Mouse (Mus musculus): ENCODE data around the gene Coro1b. TPM values are rescaled to one million over a fixed set of nuclear protein-coding genes. Genes with fewer than 3 reads are reported as not detected.
A peak's percentile ranks its signal among the peaks of the same experiment; 100 is the strongest.

Gene Coro1b
- polyA plus RNA-seq, 1 experiment = 238 TPM

DNA sequence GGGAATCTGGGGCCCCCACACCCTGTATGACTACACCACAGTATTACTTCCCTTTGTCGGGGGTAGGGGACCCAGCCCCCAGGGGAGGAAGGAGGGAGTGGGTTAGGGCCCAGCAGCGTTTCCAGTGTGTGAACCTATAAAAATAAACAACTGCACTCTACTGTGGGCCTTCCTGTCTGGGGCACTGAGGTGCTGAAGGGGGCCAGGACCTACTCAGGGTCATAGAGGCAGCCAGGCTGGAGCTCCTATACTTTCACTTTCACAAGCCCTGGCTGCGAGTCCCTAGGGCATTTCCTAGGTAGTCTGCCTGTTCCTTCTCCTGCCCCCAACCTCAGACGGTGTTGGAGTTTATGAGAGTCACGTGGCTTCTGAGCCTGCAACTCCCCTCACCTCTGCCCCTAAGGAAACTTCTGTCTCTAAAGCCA, 34.6 kb upstream of the Coro1b start:
- H3K4me3 ChIP-seq = no peak overlapping the region
- H3K27me3 ChIP-seq (ENCODE audit: control insufficient read depth, insufficient read depth, insufficient read length) = no peaks in the 10 kb centered on the region
- H3K36me3 ChIP-seq (ENCODE audit: control insufficient read depth, insufficient read depth) = peaks cover 23% of the 10 kb centered on the region
- no peak overlapping the region for H3ac ChIP-seq (ENCODE audit: control insufficient read depth, insufficient read length)
- no peak for TF ChIP-seq E2F4 (IDR thresholded peaks at IDR 0.05; ENCODE audit: insufficient read depth)
- no peak for TF ChIP-seq TCF3 (IDR thresholded peaks at IDR 0.05; ENCODE audit: insufficient read length, low read depth)
- TF ChIP-seq USF1 (IDR thresholded peaks at IDR 0.05; ENCODE audit: low read depth) = peak; percentile 9
- no peak for TF ChIP-seq CEBPB (IDR thresholded peaks at IDR 0.05; ENCODE audit: insufficient read depth, poor library complexity, severe bottlenecking)
- TF ChIP-seq TCF12 (IDR thresholded peaks at IDR 0.05; ENCODE audit: insufficient read depth, poor library complexity, severe bottlenecking) = no peak
- peak overlapping the region; percentile 59 for H3K4me2 ChIP-seq (ENCODE audit: low read depth)
- no peaks in the 10 kb centered on the region for H3K79me2 ChIP-seq (ENCODE audit: control insufficient read depth, insufficient read depth)

DNA sequence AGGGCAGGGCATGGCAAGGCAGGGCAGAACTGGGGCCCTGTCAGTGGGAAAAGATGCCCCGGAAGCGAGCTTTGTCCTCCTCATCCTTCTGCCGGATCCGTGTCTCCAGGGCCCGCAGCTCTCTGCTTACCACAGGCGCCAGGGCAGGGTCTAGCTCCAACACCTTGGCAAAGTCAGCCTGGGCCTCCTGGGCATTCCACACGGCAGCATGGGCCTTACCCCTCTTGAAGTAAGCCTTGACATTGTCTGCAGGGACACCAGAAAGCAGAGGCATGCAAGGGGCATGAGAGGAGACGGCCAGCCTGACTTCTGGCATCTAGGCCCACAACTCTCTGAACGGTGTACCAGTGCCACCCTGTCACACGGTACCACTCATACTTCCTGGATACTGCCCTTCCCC, 33.9 kb upstream of the Coro1b start:
- H3K4me2 ChIP-seq (ENCODE audit: low read depth) = no peak overlapping the region
- H3K79me2 ChIP-seq (ENCODE audit: control insufficient read depth, insufficient read depth) = peaks cover 3% of the 10 kb centered on the region
- no peak overlapping the region for H3ac ChIP-seq (ENCODE audit: control insufficient read depth, insufficient read length)
- peaks cover 23% of the 10 kb centered on the region for H3K36me3 ChIP-seq (ENCODE audit: control insufficient read depth, insufficient read depth)
- no peak overlapping the region for H3K4me3 ChIP-seq
- no peak for TF ChIP-seq MYOG (IDR thresholded peaks at IDR 0.05; ENCODE audit: control insufficient read depth in 1 of 3, insufficient read depth in 1 of 3, insufficient read length in 2 of 3, low read depth in 2 of 3)
- TF ChIP-seq POLR2A (IDR thresholded peaks at IDR 0.05; ENCODE audit: insufficient read length, low read depth) = no peak
- no peak for TF ChIP-seq E2F4 (IDR thresholded peaks at IDR 0.05; ENCODE audit: insufficient read depth)
- no peak for TF ChIP-seq MAX (IDR thresholded peaks at IDR 0.05; ENCODE audit: low read depth)
- TF ChIP-seq CEBPB (IDR thresholded peaks at IDR 0.05; ENCODE audit: insufficient read depth, poor library complexity, severe bottlenecking) = no peak
- no peak for TF ChIP-seq TCF12 (IDR thresholded peaks at IDR 0.05; ENCODE audit: insufficient read depth, poor library complexity, severe bottlenecking)
- TF ChIP-seq TCF3 (IDR thresholded peaks at IDR 0.05; ENCODE audit: insufficient read length, low read depth) = no peak
- TF ChIP-seq USF1 (IDR thresholded peaks at IDR 0.05; ENCODE audit: low read depth) = no peak
- no peak for TF ChIP-seq SRF (IDR thresholded peaks at IDR 0.05; ENCODE audit: control insufficient read depth, insufficient read length, low read depth)
- TF ChIP-seq POLR2AphosphoS2 (IDR thresholded peaks at IDR 0.05; ENCODE audit: insufficient read length, low read depth) = no peak
- no peak for TF ChIP-seq MYOD1 (IDR thresholded peaks at IDR 0.05; ENCODE audit: control insufficient read depth in 1 of 3, insufficient read length in 2 of 3, low read depth in 2 of 3)
- no peaks in the 10 kb centered on the region for H3K27me3 ChIP-seq (ENCODE audit: control insufficient read depth, insufficient read depth, insufficient read length)

DNA sequence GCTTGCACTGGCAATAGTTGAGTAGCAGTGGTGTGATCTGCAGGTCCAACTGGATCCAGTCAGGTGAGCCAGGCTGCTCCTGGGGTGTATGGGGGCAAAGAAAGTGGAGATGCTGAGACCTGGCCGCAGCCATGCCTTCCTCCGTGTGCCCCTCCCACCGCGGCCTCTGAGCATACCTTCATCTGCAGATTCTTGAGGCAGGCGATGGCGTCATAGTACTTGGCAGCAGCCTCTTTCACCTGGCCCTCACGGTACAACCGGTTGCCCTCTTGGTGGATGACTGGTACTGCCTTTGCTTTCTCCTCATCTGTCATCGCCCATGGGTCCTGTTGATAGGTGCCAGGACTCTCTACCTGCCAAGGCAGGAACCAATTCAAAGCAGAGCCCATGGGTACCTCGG, 33.3 kb upstream of the Coro1b start:
- peaks cover 8% of the 10 kb centered on the region for H3K79me2 ChIP-seq (ENCODE audit: control insufficient read depth, insufficient read depth)
- H3K27me3 ChIP-seq (ENCODE audit: control insufficient read depth, insufficient read depth, insufficient read length) = no peaks in the 10 kb centered on the region
- H3K4me3 ChIP-seq = no peak overlapping the region
- peaks cover 23% of the 10 kb centered on the region for H3K36me3 ChIP-seq (ENCODE audit: control insufficient read depth, insufficient read depth)
- no peak overlapping the region for H3K4me2 ChIP-seq (ENCODE audit: low read depth)
- TF ChIP-seq TCF12 (IDR thresholded peaks at IDR 0.05; ENCODE audit: insufficient read depth, poor library complexity, severe bottlenecking) (no peak), USF1 (IDR thresholded peaks at IDR 0.05; ENCODE audit: low read depth) (no peak), MYOG (IDR thresholded peaks at IDR 0.05; ENCODE audit: control insufficient read depth in 1 of 3, insufficient read depth in 1 of 3, insufficient read length in 2 of 3, low read depth in 2 of 3) (no peak), MAX (IDR thresholded peaks at IDR 0.05; ENCODE audit: low read depth) (no peak), TCF3 (IDR thresholded peaks at IDR 0.05; ENCODE audit: insufficient read length, low read depth) (no peak), E2F4 (IDR thresholded peaks at IDR 0.05; ENCODE audit: insufficient read depth) (no peak), SRF (IDR thresholded peaks at IDR 0.05; ENCODE audit: control insufficient read depth, insufficient read length, low read depth) (no peak), POLR2A (IDR thresholded peaks at IDR 0.05; ENCODE audit: insufficient read length, low read depth) (no peak), REST (IDR thresholded peaks at IDR 0.05; ENCODE audit: insufficient read depth, insufficient read length) (no peak), POLR2AphosphoS2 (IDR thresholded peaks at IDR 0.05; ENCODE audit: insufficient read length, low read depth) (no peak), MYOD1 (IDR thresholded peaks at IDR 0.05; ENCODE audit: control insufficient read depth in 1 of 3, insufficient read length in 2 of 3, low read depth in 2 of 3) (no peak)
- H3ac ChIP-seq (ENCODE audit: control insufficient read depth, insufficient read length) = no peak overlapping the region

DNA sequence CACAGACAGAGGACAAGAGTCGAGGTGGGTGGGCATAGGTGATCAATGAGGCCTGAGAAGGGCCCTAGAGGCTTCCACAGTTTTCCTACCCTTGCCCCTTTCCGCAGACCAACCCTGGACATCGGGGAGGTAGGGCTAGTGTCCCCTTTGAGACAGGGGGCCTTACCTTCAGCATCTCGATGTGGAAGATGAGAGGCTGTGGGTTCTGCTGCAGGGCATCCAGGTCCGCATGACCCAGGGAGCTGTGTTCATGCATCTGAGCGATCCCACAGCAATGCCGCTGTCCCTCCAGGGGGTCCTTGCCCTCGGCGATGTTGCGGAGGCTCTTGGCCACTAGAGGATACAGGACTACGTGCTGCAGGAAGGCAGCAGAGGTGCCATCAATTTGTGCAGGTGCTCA, 32.6 kb upstream of the Coro1b start:
- TF ChIP-seq TCF12 (IDR thresholded peaks at IDR 0.05; ENCODE audit: insufficient read depth, poor library complexity, severe bottlenecking) = no peak
- TF ChIP-seq TCF3 (IDR thresholded peaks at IDR 0.05; ENCODE audit: insufficient read length, low read depth) = no peak
- no peak for TF ChIP-seq MAX (IDR thresholded peaks at IDR 0.05; ENCODE audit: low read depth)
- TF ChIP-seq POLR2A (IDR thresholded peaks at IDR 0.05; ENCODE audit: insufficient read length, low read depth) = no peak
- TF ChIP-seq MYOG (IDR thresholded peaks at IDR 0.05; ENCODE audit: control insufficient read depth in 1 of 3, insufficient read depth in 1 of 3, insufficient read length in 2 of 3, low read depth in 2 of 3) = no peak
- no peak for TF ChIP-seq MYOD1 (IDR thresholded peaks at IDR 0.05; ENCODE audit: control insufficient read depth in 1 of 3, insufficient read length in 2 of 3, low read depth in 2 of 3)
- TF ChIP-seq POLR2AphosphoS2 (IDR thresholded peaks at IDR 0.05; ENCODE audit: insufficient read length, low read depth) = peak; percentile 42
- no peak for TF ChIP-seq E2F4 (IDR thresholded peaks at IDR 0.05; ENCODE audit: insufficient read depth)
- no peak overlapping the region for H3K4me3 ChIP-seq
- peaks cover 15% of the 10 kb centered on the region for H3K79me2 ChIP-seq (ENCODE audit: control insufficient read depth, insufficient read depth)
- H3K27me3 ChIP-seq (ENCODE audit: control insufficient read depth, insufficient read depth, insufficient read length) = no peaks in the 10 kb centered on the region
- peaks cover 23% of the 10 kb centered on the region for H3K36me3 ChIP-seq (ENCODE audit: control insufficient read depth, insufficient read depth)
- H3ac ChIP-seq (ENCODE audit: control insufficient read depth, insufficient read length) = no peak overlapping the region
- H3K4me2 ChIP-seq (ENCODE audit: low read depth) = no peak overlapping the region

DNA sequence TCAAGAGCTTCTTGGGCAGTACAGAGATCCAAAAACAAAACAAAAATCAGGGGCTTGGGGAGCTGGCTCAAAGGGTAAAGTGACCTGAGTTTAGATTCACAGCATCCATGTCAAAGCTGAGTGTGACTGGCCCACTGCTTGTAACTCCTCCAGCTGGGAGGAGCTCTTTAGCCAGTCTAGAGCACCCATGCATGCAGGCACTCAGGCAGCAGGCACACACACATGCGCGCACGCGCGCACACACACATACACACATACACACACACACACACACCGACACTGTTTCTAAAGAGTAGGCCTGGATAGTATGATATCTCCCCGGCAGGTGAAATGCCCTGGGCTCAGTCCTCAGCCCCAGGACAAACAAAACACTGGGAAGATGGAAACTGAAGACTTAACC, 31.4 kb upstream of the Coro1b start:
- no peak overlapping the region for H3K4me3 ChIP-seq
- H3K36me3 ChIP-seq (ENCODE audit: control insufficient read depth, insufficient read depth) = peaks cover 18% of the 10 kb centered on the region
- no peaks in the 10 kb centered on the region for H3K27me3 ChIP-seq (ENCODE audit: control insufficient read depth, insufficient read depth, insufficient read length)
- no peak overlapping the region for H3ac ChIP-seq (ENCODE audit: control insufficient read depth, insufficient read length)
- no peak for TF ChIP-seq POLR2A (IDR thresholded peaks at IDR 0.05; ENCODE audit: insufficient read length, low read depth)
- no peak for TF ChIP-seq MYOD1 (IDR thresholded peaks at IDR 0.05; ENCODE audit: control insufficient read depth in 1 of 3, insufficient read length in 2 of 3, low read depth in 2 of 3)
- no peak for TF ChIP-seq POLR2AphosphoS2 (IDR thresholded peaks at IDR 0.05; ENCODE audit: insufficient read length, low read depth)
- H3K4me2 ChIP-seq (ENCODE audit: low read depth) = no peak overlapping the region
- peaks cover 16% of the 10 kb centered on the region for H3K79me2 ChIP-seq (ENCODE audit: control insufficient read depth, insufficient read depth)

Data from myocyte (in vitro differentiated cells).